Mouse (Mus musculus) MEL-GATA-1-ER (cell line): ENCODE measurements at regions not wholly inside any gene's neighbourhood (a gene's known extent, or its start where the extent isn't known, plus 50 kb on each side); places are given as distances from the start of the nearest gene placed in this dataset.

Experiments used
- DNase-seq: peaks from one replicate; pipeline ENCODE4 v3.0.0-alpha.2; 2012; ENCODE audit warnings: low read depth; ENCODE audit errors: extremely low read depth

- DNase-seq = no peak
Measured at GRCm38 (mm10) chr14:25223091-25223490, 235.9 kb upstream of the Zmiz1 start.

- DNase-seq = no peak
Measured at GRCm38 (mm10) chr14:25225214-25225613, 233.8 kb upstream of the Zmiz1 start.

- DNase-seq = no peak
Measured at GRCm38 (mm10) chr14:25226155-25226839, 232.7 kb upstream of the Zmiz1 start.

GRCm38 (mm10) chr14:25226840-25227506, 232.0 kb upstream of the Zmiz1 start:
- DNase-seq = no peak

GRCm38 (mm10) chr14:25228321-25229047, 230.5 kb upstream of the Zmiz1 start:
- DNase-seq = no peak

GRCm38 (mm10) chr14:25229569-25229968, 229.4 kb upstream of the Zmiz1 start:
- DNase-seq = no peak

- DNase-seq = no peak
Measured at GRCm38 (mm10) chr14:25231881-25232280, 227.1 kb upstream of the Zmiz1 start.

- no peak for DNase-seq
Measured at GRCm38 (mm10) chr14:25236421-25236973, 222.5 kb upstream of the Zmiz1 start.

GRCm38 (mm10) chr14:25239335-25239960, 219.5 kb upstream of the Zmiz1 start:
- DNase-seq = no peak

- DNase-seq = no peak
Measured at GRCm38 (mm10) chr14:25242753-25243152, 216.2 kb upstream of the Zmiz1 start.

GRCm38 (mm10) chr14:25243289-25243688, 215.7 kb upstream of the Zmiz1 start:
- DNase-seq = no peak

GRCm38 (mm10) chr14:25243698-25244097, 215.3 kb upstream of the Zmiz1 start:
- no peak for DNase-seq

- DNase-seq = no peak
Measured at GRCm38 (mm10) chr14:25244841-25245240, 214.1 kb upstream of the Zmiz1 start.

GRCm38 (mm10) chr14:25245691-25246090, 213.3 kb upstream of the Zmiz1 start:
- no peak for DNase-seq

GRCm38 (mm10) chr14:25248941-25249340, 210.0 kb upstream of the Zmiz1 start:
- DNase-seq = no peak

- no peak for DNase-seq
Measured at GRCm38 (mm10) chr14:25253016-25253850, 205.8 kb upstream of the Zmiz1 start.

- DNase-seq = no peak
Measured at GRCm38 (mm10) chr14:25263121-25263520, 195.9 kb upstream of the Zmiz1 start.

- no peak for DNase-seq
Measured at GRCm38 (mm10) chr14:25266846-25267245, 192.1 kb upstream of the Zmiz1 start.

GRCm38 (mm10) chr14:25268090-25268631, 190.8 kb upstream of the Zmiz1 start:
- no peak for DNase-seq

- no peak for DNase-seq
Measured at GRCm38 (mm10) chr14:25270227-25270876, 188.6 kb upstream of the Zmiz1 start.
